9 mouse cellular contexts compared by ENCODE assay signal in genomic region chr10:43581260-43581659, GRCm38 (mm10). TPM values are rescaled to one million over a fixed set of nuclear protein-coding genes. Genes with fewer than 3 reads are reported as not detected.
DNase-seq lines count a peak whose midpoint lies in the region; ATAC-seq and TF ChIP-seq lines count a peak whose summit lies in the region.
"Had no signal": no experiment of that assay in that cellular context is flagged by ENCODE, and none has a peak within 500 bp of the region (broad histone marks: within the 10 kb centered on the region; RNA-seq: fewer than 3 reads in every experiment).

No protein-coding gene starts in this region.

- ATAC-seq in heart, embryonic 11.5 days (replicated peaks; ENCODE audit: insufficient number of reproducible peaks, low FRiP score, low TSS enrichment), result no peak
- no peak for ATAC-seq in liver, embryonic 16.5 days (ENCODE audit: low read depth)

- peak overlapping the region; percentile 90; the same call in 1 of the 2 replicates for H3K9ac ChIP-seq in heart, embryonic 11.5 days (ENCODE audit: low read depth, low read length)
- H3K9ac ChIP-seq in liver, embryonic 16.5 days (ENCODE audit: low read depth, low read length), result peak overlapping the region; percentile 99

- H3K27me3 ChIP-seq in heart, embryonic 11.5 days (ENCODE audit: control insufficient read depth, insufficient read depth, low read length), result no peaks in the 10 kb centered on the region
- H3K27me3 ChIP-seq in E14TG2a.4 (ENCODE audit: insufficient read depth, low read length), result peaks cover 52% of the 10 kb centered on the region
- peaks cover 9% of the 10 kb centered on the region for H3K27me3 ChIP-seq in hindbrain, embryonic 10.5 days (ENCODE audit: insufficient read depth, poor library complexity, severe bottlenecking)
- no peaks in the 10 kb centered on the region for H3K27me3 ChIP-seq in liver, embryonic 16.5 days (ENCODE audit: control insufficient read depth, insufficient read depth, low read depth, low read length)

- WGBS in heart, embryonic 11.5 days (ENCODE audit: insufficient replicate concordance), result 49% methylated on average over 3 of the region's 3 CpGs
- WGBS in hindbrain, embryonic 10.5 days, result 49% methylated on average over 3 of the region's 3 CpGs
- WGBS in liver, embryonic 16.5 days (ENCODE audit: insufficient replicate concordance), result 18% methylated on average over 3 of the region's 3 CpGs

- H3K27ac ChIP-seq in heart, embryonic 11.5 days (ENCODE audit: low read depth, low read length), result no peak overlapping the region; the same call in 1 of the 2 replicates
- H3K27ac ChIP-seq in hindbrain, embryonic 10.5 days, result peak overlapping the region; percentile 99
- peak overlapping the region; percentile 98 for H3K27ac ChIP-seq in liver, embryonic 16.5 days (ENCODE audit: low read length)

- H3K9me3 ChIP-seq in heart, embryonic 11.5 days (replicated peaks; ENCODE audit: control insufficient read depth, low read length), result no peaks in the 10 kb centered on the region
- no peaks in the 10 kb centered on the region for H3K9me3 ChIP-seq in E14TG2a.4 (ENCODE audit: low read length)
- H3K9me3 ChIP-seq in hindbrain, embryonic 10.5 days, result no peaks in the 10 kb centered on the region
- no peaks in the 10 kb centered on the region for H3K9me3 ChIP-seq in liver, embryonic 16.5 days (replicated peaks; ENCODE audit: control insufficient read depth, low read length)

- no peaks in the 10 kb centered on the region for H3K4me1 ChIP-seq in heart, embryonic 11.5 days (ENCODE audit: control insufficient read depth, insufficient read depth, low read length)
- peaks cover 63% of the 10 kb centered on the region for H3K4me1 ChIP-seq in E14TG2a.4 (replicated peaks; ENCODE audit: low read depth, low read length)
- peaks cover 29% of the 10 kb centered on the region for H3K4me1 ChIP-seq in hindbrain, embryonic 10.5 days (replicated peaks)
- H3K4me1 ChIP-seq in liver, embryonic 16.5 days (ENCODE audit: control insufficient read depth, low read depth, low read length), result peaks cover 26% of the 10 kb centered on the region

- no peak for DNase-seq in heart, adult 8-10 months (ENCODE audit: low spot score)
- DNase-seq in hindbrain, embryonic 10.5 days (ENCODE audit: low spot score), result no peak
- DNase-seq in urinary bladder, postnatal 14 days (ENCODE audit: low spot score), result no peak
- DNase-seq in adrenal gland, postnatal 25 days, result no peak
- DNase-seq in thymus, postnatal 10 days (ENCODE audit: low spot score in 2 of 2), result no peak
- DNase-seq: cerebellum, adult 18-20 months had no signal

- peaks cover 2% of the 10 kb centered on the region; the same call in 1 of the 2 replicates for H3K36me3 ChIP-seq in heart, embryonic 11.5 days (ENCODE audit: control insufficient read depth, insufficient read depth, low read length)
- no peaks in the 10 kb centered on the region for H3K36me3 ChIP-seq in E14TG2a.4 (ENCODE audit: insufficient read depth, low read length)
- H3K36me3 ChIP-seq in hindbrain, embryonic 10.5 days, result peaks cover 50% of the 10 kb centered on the region
- peaks cover 47% of the 10 kb centered on the region for H3K36me3 ChIP-seq in liver, embryonic 16.5 days (ENCODE audit: control insufficient read depth, insufficient read depth)

- peak overlapping the region; percentile 60 for H3K4me3 ChIP-seq in heart, embryonic 11.5 days (ENCODE audit: low read depth, low read length)
- H3K4me3 ChIP-seq in E14TG2a.4 (replicated peaks; ENCODE audit: low read length), result peak overlapping the region; percentile 84
- H3K4me3 ChIP-seq in hindbrain, embryonic 10.5 days, result peak overlapping the region; percentile 83
- H3K4me3 ChIP-seq in liver, embryonic 16.5 days (ENCODE audit: low read depth, low read length), result peak overlapping the region; percentile 94

- no peak for TF ChIP-seq CTCF in E14TG2a.4 (conservative IDR thresholded peaks at IDR 0.05; ENCODE audit: low read length)

- H3K4me2 ChIP-seq in heart, embryonic 11.5 days, result peak overlapping the region; percentile 95
- H3K4me2 ChIP-seq in liver, embryonic 16.5 days (ENCODE audit: low read depth, low read length), result peak overlapping the region; percentile 87

RNA-seq across cellular contexts. Expression of gene Cd24a, which starts 3.2 kb away (rescaled TPM):
- 130 and 141 TPM in 2 replicates for polyA plus RNA-seq in heart, embryonic 11.5 days (2014; fragmentation: Nextera tagmentation; extraction: Ambion mirVana)
- total RNA-seq in heart, adult 8-10 months (2022), result 10 to 100 TPM in 1 of 4 experiments, 1 to 10 TPM in 3; 2.2 to 12.2 (median 3.4) TPM
- polyA plus RNA-seq in hindbrain, embryonic 10.5 days (2016; fragmentation: Nextera tagmentation; extraction: Ambion mirVana), result 344 and 448 TPM in 2 replicates
- 927 and 938 TPM in 2 replicates for polyA plus RNA-seq in liver, embryonic 16.5 days (2015; fragmentation: Nextera tagmentation; extraction: Ambion mirVana)
- 24.7 and 26.6 TPM in 2 replicates for total RNA-seq in adrenal gland, postnatal 25 days (2021)

RNA-seq across cellular contexts. Expression of gene 1700021F05Rik, which starts 40.5 kb away (rescaled TPM):
- 93.8 and 106 TPM in 2 replicates for polyA plus RNA-seq in heart, embryonic 11.5 days (2014; fragmentation: Nextera tagmentation; extraction: Ambion mirVana)
- 100 to 1,000 TPM; 108 to 122 (median 117) TPM for total RNA-seq in heart, adult 8-10 months (2022)
- polyA plus RNA-seq in hindbrain, embryonic 10.5 days (2016; fragmentation: Nextera tagmentation; extraction: Ambion mirVana), result 61.7 and 62.1 TPM in 2 replicates
- 21.6 and 26.4 TPM in 2 replicates for polyA plus RNA-seq in liver, embryonic 16.5 days (2015; fragmentation: Nextera tagmentation; extraction: Ambion mirVana)
- total RNA-seq in adrenal gland, postnatal 25 days (2021), result 74.7 and 90.2 TPM in 2 replicates

RNA-seq across cellular contexts. Expression of gene Gm9803, which starts 57.4 kb away (rescaled TPM):
- 11.5 and 22.7 TPM in 2 replicates for polyA plus RNA-seq in heart, embryonic 11.5 days (2014; fragmentation: Nextera tagmentation; extraction: Ambion mirVana)
- total RNA-seq in heart, adult 8-10 months (2022), result 10 to 100 TPM in 1 of 4 experiments, 1 to 10 TPM in 2, not detected in 1; 3.6 to 16.9 (median 7.9) TPM
- 9.1 and 11.8 TPM in 2 replicates for polyA plus RNA-seq in hindbrain, embryonic 10.5 days (2016; fragmentation: Nextera tagmentation; extraction: Ambion mirVana)
- 2.9 and 6.0 TPM in 2 replicates for polyA plus RNA-seq in liver, embryonic 16.5 days (2015; fragmentation: Nextera tagmentation; extraction: Ambion mirVana)
- total RNA-seq in adrenal gland, postnatal 25 days (2021), result 16.5 and 34.2 TPM in 2 replicates
